Mouse (Mus musculus): Measurements from ENCODE around the gene Pccb. TPM values are rescaled to one million over a fixed set of nuclear protein-coding genes. Genes with fewer than 3 reads are reported as not detected.

Pccb gene
- polyA plus RNA-seq, 1 experiment = 73.7 TPM

GRCm38 (mm10) chr9:100942042-100942441, 92.7 kb downstream of the Pccb start:
- peaks cover 2% of the 10 kb centered on the region; the same call in 1 of the 2 replicates for H3K4me1 ChIP-seq (ENCODE audit: control insufficient read depth, insufficient read depth, low read length)
- TF ChIP-seq POLR2A (IDR thresholded peaks at IDR 0.05; ENCODE audit: borderline replicate concordance, insufficient read depth, low read length) (0 out of 2 replicates have a peak, but pooled peaks have one; percentile 13), CTCF (IDR thresholded peaks at IDR 0.05; ENCODE audit: borderline replicate concordance, insufficient read depth, low read depth, low read length) (no peak)
- no peak overlapping the region for H3K4me3 ChIP-seq (replicated peaks; ENCODE audit: insufficient read depth, low read depth, low read length)
- no peaks in the 10 kb centered on the region for H3K27me3 ChIP-seq (ENCODE audit: control insufficient read depth, insufficient read depth, low read length)
- peak; percentile 84 to 96 for DNase-seq
- WGBS = 3% methylated on average over 2 of the region's 2 CpGs
- H3K27ac ChIP-seq (ENCODE audit: insufficient read depth, low read length) = no peak overlapping the region

Other genes starting within 250 kb of the Pccb start
- 31.7 and 31.9 TPM in 2 replicates for gene Msl2, start 39.2 kb upstream of the Pccb start, polyA plus RNA-seq (2012; rRNA removed)
- 17.6 and 18.8 TPM in 2 replicates for gene Ppp2r3a, start 216.9 kb upstream of the Pccb start, polyA plus RNA-seq (2012; rRNA removed)